In genomic region chr5:117143721-117144135, GRCm38 (mm10) we compare ENCODE assay signal across 8 mouse cellular contexts. TPM values are rescaled to one million over a fixed set of nuclear protein-coding genes. Genes with fewer than 3 reads are reported as not detected.
DNase-seq lines count a peak whose midpoint lies in the region; ATAC-seq lines count a peak whose summit lies in the region.

No protein-coding gene starts in this region.

- DNase-seq in gastrocnemius, postnatal 14 days, result peak; percentile 40
- DNase-seq in gastrocnemius, adult 8-10 months (ENCODE audit: low spot score in 2 of 2), result no peak
- DNase-seq in spleen, postnatal 10 days (ENCODE audit: low spot score in 2 of 2), result peak; percentile 37 to 68
- no peak for DNase-seq in spleen, postnatal 14 days (ENCODE audit: low spot score in 2 of 2)
- DNase-seq in kidney, adult 9 months, result peak; percentile 28
- DNase-seq in ovary, postnatal 10 days (ENCODE audit: low spot score), result no peak
- no peak for DNase-seq in cerebellum, postnatal 4 days (ENCODE audit: low spot score in 2 of 2)

- intact Hi-C loops in gastrocnemius, postnatal 14 days (cut with DNase I; ENCODE audit: low total_unique reads), result no loop called here

- ATAC-seq in monocyte, adult 5-6 weeks (replicated peaks; ENCODE audit: insufficient number of reproducible peaks, low FRiP score, low TSS enrichment, poor library complexity, severe bottlenecking), result 0 out of 2 replicates have a peak, but pooled peaks have one; percentile 28

RNA-seq across cellular contexts. Expression of gene Taok3, which starts 23.8 kb away (rescaled TPM):
- total RNA-seq in gastrocnemius, postnatal 14 days (2021), result 1 to 10 TPM; 5.6 to 6.4 TPM
- 1 to 10 TPM; 3.0 to 4.5 (median 3.7) TPM for total RNA-seq in gastrocnemius, adult 8-10 months (2022)
- 81.6 to 108 TPM (median 90.0 TPM) in 3 replicates for total RNA-seq in monocyte, adult 5-6 weeks (2017)

RNA-seq across cellular contexts. Expression of gene Suds3, which starts 27.8 kb away (rescaled TPM):
- 10 to 100 TPM; 40.5 to 44.4 TPM for total RNA-seq in gastrocnemius, postnatal 14 days (2021)
- 10 to 100 TPM; 76.0 to 91.9 (median 89.6) TPM for total RNA-seq in gastrocnemius, adult 8-10 months (2022)
- 88.9 to 99.4 TPM (median 95.5 TPM) in 3 replicates for total RNA-seq in monocyte, adult 5-6 weeks (2017)

Comparison
In these comparisons a context has a peak if more than half of its experiments do, and no peak if none do; other contexts are left out.
1. DNase-seq: peak in gastrocnemius, postnatal 14 days (single experiment), spleen, postnatal 10 days (2 of 2) and kidney, adult 9 months (single experiment); none in gastrocnemius, adult 8-10 months (0 of 2), spleen, postnatal 14 days (0 of 2), ovary, postnatal 10 days (single experiment) and cerebellum, postnatal 4 days (0 of 2).
2. RNA of gene Taok3, which starts 23.8 kb away (total RNA-seq): 81.6 to 108 TPM in monocyte, adult 5-6 weeks; 5.6 to 6.4 TPM in gastrocnemius, postnatal 14 days and 3.0 to 4.5 TPM in gastrocnemius, adult 8-10 months; every median in the first group is over 10 times any median in the second.